Mouse (Mus musculus) right cerebral cortex, adult 18-20 months (tissue): Measurements from ENCODE around the gene Gm49387.

Experiments used
- DNase-seq: peaks from one replicate; pipeline ENCODE4 v3.0.0; 2022; ENCODE audit warnings: mixed read lengths

Gene Gm49387

DNA sequence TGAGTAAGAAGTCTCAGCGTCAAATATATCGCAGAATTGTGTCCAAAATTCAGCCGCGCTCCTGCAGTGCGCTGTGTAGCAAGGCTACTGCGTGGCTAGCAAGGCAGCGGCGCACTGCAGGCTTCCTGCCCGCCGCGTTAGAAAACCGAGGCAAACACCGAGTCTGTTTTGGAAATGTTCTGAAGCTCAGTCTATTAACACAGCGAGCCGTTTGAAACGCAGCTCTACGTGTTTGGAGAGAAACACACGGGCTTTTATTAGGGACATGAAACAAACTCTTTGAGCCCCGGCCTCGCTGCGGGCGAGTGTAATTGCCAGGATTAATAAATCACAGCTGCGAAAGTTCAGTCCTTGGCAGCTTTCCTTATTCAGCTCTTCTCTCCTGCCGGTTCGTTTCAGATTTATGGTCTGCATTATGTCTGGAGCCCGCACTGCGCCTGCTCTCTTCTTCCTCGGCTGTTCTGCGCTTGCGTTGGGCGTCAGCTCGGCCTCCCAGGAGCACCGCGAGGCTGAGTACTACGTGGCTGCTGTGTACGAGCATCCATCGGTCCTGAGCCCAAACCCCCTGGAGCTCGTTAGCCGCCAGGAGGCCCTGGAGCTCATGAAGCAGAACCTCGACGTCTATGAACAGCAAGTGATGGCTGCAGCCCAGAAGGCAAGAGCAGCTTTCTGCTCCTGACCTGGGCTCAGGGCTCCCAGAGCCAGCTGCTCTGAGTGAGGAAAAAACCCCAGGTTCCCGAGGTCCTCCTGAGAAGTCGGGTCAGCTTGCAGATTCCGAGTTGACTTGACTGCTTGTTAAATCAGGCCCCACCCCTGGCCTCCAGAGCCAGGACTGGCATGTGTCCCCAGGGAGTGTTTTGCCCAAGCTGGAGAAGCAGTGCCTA lies 21.2 kb upstream of the Gm49387 start:
- DNase-seq, result peak; percentile 93

DNA sequence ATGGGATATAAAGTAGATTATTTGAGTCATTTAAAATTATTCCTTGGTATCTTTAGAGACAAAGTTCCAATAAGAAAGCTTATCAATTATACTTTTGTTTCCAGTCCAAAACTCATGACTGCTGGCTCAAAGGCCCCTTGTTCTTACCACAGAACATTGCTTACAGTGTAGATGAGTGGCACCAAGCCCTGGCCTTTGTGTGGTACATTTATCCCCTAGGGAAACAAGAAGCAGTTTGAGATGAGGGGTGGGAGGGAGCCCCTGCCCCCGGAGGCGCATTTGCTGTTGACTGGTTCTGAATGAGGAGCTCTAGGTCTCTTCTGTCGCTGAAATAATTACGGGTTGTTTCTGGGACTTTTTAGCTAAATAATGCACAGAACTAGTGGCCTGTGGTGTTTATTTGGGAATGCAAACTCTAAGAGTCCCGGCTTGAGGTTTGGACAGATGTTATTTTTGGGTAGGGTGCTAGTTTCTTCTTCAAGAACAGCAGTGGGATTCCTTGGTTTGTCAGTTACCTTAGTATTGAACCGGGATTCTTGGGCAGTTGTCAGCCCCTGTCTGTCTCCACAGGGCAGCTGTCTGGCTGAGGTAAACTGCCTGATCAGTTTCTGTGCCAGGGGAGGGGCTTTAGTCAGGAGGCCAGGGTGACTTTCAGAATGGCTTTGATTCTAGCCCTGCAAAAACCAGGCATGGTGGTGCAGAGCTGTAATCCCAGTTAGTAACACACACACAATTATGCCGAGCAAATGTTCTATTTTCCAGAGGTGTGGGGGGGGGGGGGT lies 19.8 kb upstream of the Gm49387 start:
- no peak for DNase-seq

DNA sequence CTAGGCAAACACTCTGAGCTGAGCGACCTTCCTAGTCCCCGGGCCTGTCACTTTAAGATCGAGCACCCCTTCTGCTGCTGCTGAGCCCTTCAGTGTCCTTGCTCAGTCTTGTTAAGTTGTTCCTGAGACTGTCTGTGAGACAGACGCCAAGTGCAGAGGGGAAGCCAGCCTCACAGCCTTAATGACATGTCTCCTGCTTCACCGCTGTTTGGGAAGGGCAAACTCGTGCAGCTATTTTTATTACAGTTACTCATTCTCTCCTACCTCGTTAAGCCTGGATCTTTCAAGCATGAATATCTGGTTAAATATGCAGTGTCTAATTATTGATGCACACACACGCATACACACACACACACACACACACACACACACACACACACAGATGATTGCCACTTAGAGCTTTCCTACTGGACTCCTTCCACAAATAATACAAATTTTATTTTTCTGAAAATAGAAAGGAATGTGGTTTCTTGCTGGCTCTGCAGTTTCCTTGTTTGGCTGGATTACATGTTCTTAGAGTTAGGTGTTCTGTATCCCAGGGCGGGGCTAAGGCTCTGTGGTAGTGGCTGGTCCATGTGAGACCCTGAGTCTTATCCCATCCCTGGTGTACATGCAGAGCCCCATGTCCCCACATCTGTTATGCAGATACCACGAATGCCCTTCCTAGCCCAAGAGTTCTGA lies 19.0 kb upstream of the Gm49387 start:
- DNase-seq, result no peak

DNA sequence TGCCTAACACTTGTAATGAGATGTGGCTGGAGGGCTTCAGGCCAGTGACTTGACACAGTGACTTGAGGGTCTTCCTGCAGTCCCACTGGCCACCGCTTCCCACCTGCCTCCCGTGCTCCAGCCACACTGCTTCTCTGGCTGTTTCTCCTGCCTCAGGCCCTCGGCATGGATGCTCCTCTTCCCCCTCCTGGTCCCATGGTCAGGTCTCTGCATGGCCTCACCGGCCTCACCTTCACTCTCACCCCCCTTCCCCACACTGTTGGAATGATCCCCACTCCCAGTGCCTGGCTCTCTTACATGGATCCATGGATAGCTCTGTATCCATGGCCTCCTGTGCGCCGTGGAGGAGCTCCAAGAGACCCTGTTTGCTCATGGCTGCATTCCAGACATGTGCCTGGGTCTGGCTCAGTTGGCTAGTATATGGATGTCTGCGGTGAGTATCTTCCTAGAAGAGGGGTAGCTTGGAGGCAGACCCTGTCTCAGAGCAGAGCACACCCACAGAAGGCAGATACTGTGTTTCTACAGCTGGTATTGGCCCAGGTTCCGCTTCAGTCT lies 17.5 kb upstream of the Gm49387 start:
- no peak for DNase-seq

DNA sequence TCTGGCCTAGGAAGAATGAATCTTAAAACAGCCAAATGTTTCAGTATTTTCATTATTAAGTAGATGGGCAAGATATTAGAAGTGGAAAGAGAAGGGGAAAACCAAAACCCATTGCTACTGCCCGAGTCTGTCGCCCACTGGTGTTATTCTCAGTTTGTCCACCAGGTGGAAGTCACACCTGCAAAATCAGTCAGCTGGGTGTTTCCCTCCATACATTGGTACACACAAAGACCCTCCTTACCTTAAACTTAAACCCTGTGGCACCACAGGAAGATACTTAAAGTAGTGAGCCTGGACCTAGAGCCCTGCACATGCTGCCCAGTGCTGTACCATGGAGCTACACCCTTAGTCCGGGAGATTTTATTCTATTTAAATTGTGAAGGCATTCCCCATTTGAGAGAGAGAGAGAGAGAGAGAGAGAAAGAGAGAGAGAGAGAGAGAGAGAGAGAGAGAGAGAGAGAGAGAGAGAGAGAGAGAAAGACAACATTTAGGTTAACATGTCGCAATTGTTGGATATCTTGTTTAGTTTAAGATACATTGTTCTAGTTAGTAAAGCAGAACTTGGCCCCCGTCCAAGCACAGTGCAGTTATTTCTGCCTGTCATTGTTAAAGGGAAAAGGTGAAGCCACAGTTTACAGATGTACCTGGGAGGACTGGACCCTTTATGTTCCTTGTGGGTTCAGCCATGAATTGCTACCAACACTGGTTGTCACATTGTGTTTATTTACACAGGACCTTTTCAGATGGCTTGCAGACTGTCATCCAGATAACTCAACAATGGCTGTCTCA lies 16.4 kb upstream of the Gm49387 start:
- peak; percentile 76 for DNase-seq

DNA sequence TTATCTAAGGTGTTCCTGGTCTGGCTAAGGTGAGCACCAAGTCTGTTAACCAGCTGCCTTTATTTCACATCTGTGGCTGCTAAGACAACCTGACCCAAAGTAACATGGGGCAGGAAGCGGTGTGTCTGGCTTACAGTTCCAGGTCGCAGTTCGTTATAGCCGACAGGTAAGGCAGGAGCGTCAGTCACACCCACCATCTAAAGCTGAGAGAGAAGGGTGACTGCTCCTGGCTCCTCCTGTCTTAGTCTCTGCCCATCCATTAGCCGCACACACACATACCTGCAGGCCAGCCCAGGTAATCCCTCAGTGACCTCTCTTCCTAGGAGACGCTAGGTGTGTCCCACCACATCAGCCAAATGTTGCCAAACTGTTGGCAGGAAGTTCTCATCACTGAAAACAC lies 15.7 kb upstream of the Gm49387 start:
- no peak for DNase-seq

DNA sequence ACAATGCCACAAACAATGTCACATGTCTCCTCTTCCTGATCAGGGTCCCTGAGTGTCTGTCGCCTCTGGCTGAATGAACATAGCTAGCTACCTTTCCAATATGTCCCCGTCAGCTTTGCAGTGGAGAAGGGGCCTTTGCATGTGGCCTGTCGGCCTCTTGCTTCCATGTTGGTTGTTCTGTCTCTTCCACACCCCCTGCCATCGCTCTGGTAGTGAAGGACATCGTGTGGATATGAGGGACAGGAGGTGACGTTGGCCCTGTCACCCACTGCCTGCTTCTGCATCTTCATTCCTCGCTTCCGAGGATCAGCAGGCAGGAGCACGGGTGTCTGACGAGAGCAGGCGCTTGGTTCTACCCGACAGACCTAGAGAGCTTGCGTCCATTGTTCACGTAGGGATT lies 14.7 kb upstream of the Gm49387 start:
- DNase-seq, result no peak

DNA sequence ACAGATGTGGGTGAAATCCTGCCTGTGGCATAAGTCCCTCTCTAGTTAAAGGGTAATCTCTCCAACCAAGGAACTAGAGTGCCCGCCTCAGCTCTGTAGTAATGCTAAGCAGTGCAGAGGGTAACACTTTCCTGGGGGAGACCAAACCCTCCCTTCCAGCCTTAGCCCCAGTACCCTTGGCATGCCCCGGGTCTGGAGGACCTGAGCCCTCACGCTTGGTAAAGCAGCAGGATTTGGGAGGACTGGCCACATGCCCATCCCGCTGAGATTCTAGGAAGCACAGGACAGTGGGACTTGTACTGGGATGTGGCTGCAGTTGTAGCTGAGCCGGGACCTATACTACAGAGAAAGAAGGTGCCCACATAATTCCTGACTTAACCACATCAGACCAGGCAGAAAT lies 14.1 kb upstream of the Gm49387 start:
- no peak for DNase-seq

DNA sequence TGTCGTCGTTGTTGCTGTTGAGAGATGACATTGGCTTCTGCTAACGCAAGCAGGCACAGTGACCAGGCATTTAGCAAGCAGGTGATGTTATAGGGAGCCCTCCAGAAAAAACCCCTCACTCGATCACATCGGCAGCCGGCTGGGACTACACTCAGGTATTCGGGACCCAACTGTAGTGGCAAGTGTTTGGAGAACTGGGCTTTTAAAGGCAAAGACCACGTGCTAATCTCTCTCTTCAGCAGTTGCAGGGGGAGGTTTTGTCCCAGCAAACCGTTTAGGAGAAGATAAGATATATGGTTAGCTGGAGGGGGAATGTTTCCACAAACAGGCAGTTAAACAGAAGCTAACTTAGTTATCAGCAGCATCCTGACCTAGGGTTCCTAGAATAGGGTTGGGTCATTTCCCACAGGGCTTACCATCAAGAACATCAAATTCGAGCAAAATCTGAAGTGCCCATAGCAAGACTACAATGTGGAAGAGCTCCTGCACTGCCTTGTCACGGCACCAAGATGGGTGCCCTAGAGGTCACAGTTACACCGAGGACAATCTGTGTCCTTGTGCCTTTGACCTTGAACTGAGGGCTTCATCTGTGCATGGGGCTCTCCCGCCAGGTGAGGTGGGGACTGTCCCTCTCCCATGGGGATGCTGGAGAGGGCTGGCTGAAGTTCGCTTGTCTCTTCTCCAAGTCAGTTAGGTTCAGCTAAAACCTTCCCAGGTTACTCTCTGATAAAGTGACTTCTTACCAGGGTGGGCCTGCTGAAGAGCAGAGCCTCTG lies 12.6 kb upstream of the Gm49387 start:
- no peak for DNase-seq

DNA sequence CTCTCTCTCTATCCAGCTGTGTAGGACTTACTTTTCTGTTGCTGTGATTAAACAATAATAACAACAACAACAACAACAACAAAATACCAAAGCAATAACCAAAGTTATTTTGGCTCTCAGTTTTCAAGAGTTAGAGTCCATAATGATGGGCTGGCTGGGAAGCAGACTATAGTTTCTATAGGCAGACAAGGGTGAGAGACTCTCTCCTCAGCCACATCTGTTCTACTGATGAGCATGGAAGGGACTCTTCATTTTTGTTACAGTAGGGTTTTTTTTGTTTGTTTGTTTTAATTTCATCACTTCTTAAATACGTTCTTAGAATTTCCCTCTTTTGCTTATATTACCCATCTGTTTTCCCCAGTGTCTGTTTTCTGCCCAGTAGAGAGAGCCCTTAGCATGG lies 11.9 kb upstream of the Gm49387 start:
- no peak for DNase-seq

DNA sequence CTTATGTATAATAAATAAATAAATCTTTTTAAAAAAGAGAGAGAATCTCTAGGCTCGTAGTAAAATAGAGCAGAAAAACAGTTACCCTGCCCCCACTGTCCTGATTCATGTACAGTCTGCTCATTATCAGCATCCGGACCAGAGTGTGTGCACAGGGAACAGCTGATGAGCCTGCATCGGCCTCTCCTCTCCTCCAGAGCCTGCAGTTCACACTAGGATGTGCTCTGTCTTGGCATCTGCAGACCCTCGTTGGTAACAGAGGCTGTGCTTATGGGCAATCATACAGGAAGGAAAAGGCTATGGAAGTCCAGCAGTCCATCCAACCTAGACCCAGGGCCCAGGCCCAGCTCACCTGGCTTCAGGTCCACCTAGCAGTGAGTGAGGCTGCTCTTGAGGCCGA lies 11.4 kb upstream of the Gm49387 start:
- no peak for DNase-seq

DNA sequence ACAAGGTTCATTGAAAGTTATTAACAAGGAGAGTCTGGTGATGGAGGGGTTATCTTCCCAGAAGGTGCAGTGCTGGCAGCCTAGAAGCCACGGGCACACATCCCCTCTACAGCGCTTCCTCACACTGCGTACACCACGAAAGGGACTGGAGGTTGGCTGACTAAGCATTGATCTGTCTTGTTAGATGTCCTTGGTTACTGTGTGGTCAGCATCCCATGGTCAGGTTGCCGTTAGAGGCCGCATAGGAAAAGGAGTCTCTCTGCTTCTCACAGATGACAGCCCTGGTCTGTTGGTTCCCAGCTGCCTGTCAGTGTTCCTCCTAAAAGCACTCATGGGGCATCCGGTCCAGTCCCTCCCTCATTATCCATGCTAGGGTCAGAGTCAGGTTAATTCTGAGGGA lies 10.5 kb upstream of the Gm49387 start:
- DNase-seq, result no peak

DNA sequence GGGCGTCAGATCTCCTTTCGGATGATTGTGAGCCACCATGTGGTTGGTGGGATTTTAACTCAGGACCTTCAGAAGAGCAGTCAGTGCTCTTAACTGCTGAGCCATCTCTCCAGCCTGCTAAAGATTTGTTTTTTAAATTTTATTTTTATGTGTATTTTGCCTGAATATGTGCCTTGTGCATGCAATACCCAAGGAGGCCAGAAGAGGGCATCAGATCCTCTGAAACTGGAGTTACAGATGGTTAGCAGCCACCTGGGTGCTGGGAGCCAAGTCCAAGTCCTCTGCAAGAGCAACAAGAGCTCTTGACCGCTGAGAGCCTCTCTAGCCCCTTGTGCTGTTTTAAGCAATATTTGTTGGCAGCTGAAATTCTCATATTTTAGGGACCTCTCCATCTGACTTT lies 9.7 kb upstream of the Gm49387 start:
- no peak for DNase-seq

DNA sequence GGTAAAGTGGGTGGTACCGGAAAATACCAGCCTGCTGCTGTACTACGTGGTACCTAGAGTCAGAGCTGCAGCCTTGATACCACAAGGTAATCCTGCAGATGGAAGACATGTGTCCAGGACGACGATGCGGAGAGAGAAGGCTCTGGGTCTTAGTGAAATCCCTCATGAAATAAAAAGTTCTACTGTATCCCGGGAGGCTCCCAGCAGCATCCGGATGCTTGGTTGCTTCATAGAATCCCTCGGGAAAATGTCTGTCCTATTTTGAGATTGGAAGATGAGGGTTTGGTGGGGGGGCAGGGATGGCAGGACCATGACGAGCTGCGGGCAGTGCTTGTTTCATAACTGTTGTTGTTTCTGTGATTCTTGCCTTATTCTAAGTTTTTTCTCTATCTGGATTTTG lies 7.3 kb upstream of the Gm49387 start:
- DNase-seq, result no peak

DNA sequence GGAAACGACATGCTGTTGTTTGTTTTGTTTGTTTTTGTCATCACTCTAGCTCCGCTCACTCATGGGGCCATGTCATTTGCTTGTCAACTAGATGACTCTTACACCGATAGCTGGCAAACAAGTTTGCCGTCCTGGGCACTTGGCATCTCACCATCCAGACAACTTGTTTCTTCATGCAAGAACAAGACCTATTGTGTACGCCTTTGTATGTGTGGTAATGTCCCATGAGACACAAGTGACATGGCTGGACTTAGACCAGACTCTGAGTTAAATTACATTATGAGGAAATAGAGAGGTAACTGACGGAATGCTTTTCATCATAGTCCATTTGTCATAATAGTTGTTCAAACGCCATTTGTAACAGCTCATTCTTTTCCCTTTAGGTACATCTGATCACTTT lies 5.2 kb upstream of the Gm49387 start:
- no peak for DNase-seq

DNA sequence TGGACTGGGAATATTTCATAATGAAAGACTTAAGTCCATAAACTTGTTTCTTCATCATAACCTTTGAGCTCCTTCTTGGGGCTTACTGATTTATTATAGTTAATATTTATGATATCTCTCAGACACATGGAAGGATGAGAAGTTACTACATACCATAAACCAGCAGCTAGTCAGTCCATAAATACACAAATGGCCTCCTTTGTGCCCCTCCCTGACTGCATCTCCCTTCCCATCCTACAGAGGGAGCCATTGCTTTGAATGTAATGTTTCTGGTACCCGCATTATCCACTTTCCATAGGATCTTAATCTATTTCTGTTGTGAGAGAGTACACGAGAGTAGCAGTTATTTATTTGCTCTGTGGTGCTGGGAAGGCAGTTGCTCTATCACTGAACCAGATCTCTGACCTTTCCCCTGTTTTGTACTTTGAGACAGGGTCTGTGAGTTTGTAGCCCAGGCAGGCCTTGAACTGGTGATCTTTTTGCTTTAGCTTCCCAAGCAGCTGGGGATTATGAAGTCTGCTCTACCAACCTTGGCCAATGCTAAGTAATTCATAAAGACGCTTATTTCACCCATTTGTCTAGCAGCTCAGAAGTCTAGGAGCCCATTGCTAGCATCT lies 4.4 kb upstream of the Gm49387 start:
- no peak for DNase-seq

DNA sequence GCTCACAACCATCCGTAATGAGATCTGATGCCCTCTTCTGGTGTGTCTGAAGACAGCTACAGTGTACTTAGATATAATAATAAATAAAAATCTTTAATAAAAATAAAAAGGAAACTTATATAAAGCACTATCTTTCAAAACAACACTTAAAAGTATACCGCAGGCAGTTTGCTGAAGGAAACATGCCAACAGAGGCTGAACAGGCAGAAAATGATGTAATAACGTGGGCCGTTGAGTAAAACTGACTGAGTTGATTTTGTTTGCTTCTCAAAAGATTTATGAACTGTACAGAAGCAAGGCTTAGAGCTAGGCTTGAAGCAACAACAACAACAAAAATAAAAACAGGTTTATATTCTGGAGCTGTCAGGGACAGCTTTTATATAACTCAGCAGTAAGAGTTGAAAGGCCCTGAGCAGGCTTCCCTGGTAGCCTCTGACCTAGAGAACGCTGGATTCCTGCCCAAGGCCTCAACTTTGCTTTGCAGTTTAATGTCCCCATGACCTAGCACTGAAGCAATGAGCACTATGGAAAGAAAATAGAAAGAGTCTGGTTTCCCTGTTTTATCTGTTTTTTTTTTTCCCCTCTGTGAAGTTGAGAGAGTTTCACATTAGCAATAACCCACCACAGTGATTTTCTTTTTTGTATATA lies 3.6 kb upstream of the Gm49387 start:
- DNase-seq, result no peak

DNA sequence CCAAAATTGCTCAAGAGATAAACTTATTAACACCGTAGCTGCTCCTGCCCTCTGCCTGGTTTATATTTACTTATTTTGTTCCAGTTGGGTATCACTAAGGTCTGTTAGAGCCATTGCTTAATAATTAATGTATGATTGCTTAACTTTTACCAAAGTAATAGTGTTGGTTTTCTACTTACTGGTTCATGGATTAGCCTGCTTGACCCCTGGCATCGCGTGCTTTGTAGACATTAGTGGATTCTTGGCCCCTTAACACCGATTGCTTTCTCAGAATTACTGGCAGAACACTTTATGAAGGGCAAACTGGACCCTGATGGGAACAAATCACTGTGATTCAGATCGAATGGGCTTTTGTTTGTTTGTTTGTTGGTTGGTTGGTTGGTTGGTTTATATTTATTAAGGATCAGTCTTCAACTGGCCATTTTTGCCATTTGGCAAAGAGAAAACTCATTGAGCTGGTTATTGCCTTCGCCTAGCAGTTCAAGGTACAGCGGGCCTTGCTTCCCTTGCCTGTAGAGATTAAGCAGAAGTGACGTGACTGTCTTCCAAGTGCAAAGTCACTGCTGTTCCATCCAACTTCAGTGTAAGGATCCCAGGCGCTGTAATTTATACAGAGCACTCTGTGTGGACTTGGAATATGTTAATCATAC lies 953 bp upstream of the Gm49387 start:
- DNase-seq, result no peak

DNA sequence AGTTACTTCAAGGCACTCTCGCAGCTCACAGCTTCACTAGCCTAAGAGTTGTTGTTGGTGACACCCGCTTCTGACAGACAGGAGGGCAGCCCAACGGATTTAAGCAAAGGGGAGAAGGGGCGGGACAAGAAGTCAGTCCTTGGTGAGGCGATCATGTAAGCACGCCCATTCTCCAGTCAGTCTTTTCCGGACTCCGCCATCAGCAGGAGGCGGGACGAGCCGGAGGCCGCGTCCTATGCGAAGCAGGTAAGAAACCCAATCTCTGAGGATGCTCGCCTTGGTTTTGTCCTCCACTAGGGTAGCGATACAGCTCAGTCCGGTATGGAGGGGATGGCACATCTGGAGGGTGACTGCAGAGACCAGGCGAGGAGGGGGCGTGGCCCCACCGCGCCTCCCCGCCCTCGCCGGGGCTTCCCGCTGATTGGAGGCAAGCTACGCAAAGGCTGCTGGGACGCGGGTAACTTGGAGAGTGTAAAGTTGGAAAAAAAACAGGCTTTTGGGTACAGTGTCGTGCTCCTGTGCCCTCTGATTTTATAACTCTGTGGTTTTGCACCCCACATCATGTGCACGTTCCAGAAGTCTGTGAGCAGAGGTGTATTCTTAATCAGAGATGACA lies 320 bp upstream of the Gm49387 start, which contains the start of the genes Btd and Hacl1:
TSS of gene Btd (plus strand) at position 139 of the 616 bp plus-strand sequence.
TSS of gene Hacl1 (minus strand) at position 397 of the 616 bp plus-strand sequence.
- DNase-seq, result peak; percentile 91
